Mouse (Mus musculus) gastrocnemius, postnatal 25 days (tissue): ENCODE results near the gene Igf1r. TPM values are rescaled to one million over a fixed set of nuclear protein-coding genes. Genes with fewer than 3 reads are reported as not detected.
A peak's percentile ranks its signal among the peaks of the same experiment; 100 is the strongest.
"Not testable (repeated sequence)": the region's sequence is repeated elsewhere in the genome, so short reads cannot be mapped to it uniquely, and the experiment has no call there.

ENCODE experiments used
- DNase-seq: peaks from one replicate; pipeline ENCODE4 v3.0.0; 2022
- total RNA-seq, 2 experiments: library from RNA; stranded (reverse); gene quantifications; 1 replicate in 1 of 2; 2 replicates in 1 of 2; pipeline ENCODE4 v1.2.3; 2021

The Igf1r gene
- total RNA-seq, 2 experiments from 2014 or later = 9.5 to 9.6 TPM

GRCm38 (mm10) chr7:68272607-68273006 lies 320.0 kb downstream of the Igf1r start:
- DNase-seq = no peak

GRCm38 (mm10) chr7:68273515-68273914 lies 320.9 kb downstream of the Igf1r start, which contains the start of gene Fam169b:
TSS of gene Fam169b (plus strand) at chr7:68273839.
- DNase-seq = no peak

GRCm38 (mm10) chr7:68274218-68274617 lies 321.6 kb downstream of the Igf1r start:
- DNase-seq = no peak

GRCm38 (mm10) chr7:68274951-68275350 lies 322.3 kb downstream of the Igf1r start:
- DNase-seq = no peak

DNA sequence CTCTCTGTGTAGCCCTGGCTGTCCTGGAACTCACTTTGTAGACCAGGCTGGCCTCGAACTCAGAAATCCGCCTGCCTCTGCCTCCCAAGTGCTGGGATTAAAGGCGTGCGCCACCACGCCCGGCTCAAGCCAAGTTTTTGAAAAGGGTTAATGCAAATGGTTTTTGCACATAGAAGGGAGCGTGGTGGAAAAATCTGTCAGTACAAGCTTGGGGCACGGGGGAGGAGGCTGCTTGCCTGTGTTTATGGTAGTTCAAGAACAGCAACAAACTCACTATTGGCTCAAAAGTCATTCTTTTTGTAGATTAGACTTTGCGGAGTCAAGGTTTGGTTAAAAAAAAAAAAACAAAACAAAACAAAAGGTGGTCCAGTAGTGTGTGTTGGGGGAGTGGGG lies 322.8 kb downstream of the Igf1r start:
- not testable (repeated sequence) for DNase-seq

- DNase-seq = no peak
Measured at GRCm38 (mm10) chr7:68275838-68276731, 323.5 kb downstream of the Igf1r start.

DNA sequence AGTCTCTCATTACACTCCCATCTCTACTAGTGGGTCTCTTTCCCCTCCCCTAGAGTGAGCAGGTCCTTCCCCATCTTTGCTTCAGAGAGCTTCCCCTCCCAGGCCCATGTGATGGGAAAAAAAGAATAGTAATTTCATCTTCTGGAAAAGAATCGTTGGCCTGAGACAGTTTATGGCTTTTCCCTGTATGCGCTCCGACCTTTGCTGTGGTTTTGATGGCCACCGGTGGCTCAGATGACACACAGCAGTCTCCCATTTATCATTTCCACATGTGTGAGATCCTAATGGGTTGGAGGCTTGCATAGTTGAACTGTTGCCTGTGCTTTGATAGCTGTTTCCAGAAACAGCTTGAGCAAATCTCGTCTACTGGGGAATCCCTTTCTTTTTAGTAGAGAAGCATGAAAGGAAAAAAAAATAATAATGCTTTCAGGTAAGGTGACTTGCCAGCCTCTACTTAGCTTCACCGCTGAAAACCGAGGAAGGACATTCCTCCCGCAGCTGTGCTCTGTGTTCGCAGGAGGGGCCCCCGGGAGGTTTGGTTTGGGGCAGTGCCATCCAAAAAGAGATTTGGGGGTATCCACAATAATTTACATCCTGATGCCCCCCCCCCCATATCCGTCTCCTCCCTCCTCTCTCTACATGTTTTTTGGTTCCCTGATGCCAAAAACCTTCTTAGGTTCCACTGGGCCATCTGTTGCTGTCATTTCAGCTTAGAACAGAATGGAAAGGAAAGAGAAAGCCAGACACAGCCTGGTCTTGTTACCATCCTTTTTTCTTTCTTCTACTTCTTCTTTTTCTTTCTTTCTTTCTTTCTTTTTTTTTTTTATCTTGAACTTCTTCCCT lies 324.6 kb downstream of the Igf1r start:
- peak; percentile 43 for DNase-seq

- DNase-seq = no peak
Measured at GRCm38 (mm10) chr7:68277897-68278270, 325.3 kb downstream of the Igf1r start.

DNA sequence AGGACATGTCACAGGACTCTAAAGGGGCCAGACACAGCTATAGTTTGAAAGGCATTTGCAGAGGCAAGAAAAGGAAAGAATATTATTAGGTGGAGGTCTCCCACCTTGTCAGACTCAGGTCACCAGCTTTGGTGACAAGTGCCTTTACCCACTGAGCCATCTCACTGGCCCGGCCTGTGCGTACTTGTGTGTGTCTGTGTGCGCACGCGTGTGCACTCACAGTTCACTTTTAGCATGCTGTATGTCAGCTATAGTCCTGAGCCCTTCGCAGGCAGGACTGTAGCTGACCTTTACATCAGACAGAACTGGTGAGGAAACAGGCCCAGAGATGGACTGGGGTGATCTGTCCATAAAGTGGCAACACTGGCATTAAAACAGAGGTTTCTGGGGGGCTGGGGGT lies 325.8 kb downstream of the Igf1r start:
- DNase-seq = no peak

DNA sequence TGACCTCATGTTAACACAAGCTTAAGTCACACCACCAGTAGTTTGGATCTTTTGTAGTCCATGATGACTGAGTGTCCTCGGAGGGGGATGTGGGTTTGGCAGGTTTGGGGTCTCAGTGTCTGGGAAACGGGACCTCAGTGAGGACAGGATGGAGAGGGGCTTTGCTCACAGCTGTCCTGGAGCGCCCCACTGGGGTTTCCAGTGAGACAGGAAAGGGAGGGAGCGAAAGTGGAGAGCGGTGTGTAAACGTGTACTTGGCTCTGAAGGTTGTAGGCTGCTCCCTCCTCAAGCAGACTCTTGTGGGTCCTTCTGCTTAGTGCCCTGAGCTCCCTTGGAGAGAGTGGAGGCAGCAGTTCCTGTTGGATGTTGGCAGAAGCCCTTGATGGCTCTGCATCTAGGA lies 326.3 kb downstream of the Igf1r start:
- no peak for DNase-seq

GRCm38 (mm10) chr7:68279481-68279880 lies 326.9 kb downstream of the Igf1r start:
- DNase-seq = no peak

DNA sequence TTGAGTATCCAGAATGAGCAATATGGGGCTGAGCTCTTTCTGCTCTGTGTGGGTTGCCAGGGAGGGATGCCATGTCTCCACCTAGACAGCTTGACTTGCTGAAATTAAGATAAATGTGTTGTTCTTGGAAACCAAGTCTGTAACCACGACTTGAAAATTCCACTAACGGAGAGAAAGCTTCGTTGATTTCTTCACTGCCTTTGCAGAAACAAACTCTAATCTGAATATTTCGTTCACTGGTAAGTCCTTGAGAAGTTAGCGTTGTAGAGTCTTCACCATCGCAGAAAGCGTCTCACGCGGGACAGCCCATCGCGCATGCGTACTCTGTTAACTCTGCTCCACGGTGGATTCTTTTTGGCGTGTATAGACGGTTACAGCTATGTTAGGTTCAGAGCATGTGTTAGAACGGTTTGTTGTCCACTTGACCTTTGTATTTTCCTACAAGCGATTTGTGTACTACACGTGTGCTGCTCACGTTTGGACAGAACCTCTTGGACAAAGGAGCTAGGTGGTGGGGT lies 327.8 kb downstream of the Igf1r start:
- no peak for DNase-seq

DNA sequence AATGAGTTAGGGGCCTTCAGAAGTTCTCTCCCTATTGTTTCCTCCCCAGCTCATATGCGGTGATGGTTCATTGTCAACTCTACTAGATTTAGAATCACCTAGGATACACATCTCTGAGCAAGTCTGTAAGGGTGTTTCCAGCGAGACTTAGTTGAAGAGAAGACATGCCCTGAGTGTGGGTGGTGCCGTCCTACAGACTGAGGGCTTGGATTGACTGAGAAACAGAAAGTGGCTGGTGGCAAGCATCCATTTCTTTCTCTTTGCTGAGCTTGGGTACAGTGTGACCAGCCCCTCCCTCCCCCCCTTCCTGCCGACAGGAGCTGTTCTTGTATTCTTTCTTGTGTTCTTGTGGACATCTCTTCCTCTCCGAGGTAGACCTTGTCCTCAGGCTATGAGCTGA lies 328.7 kb downstream of the Igf1r start:
- no peak for DNase-seq

GRCm38 (mm10) chr7:68282304-68283132 lies 329.9 kb downstream of the Igf1r start:
- no peak for DNase-seq

- DNase-seq = not testable (repeated sequence)
Measured at GRCm38 (mm10) chr7:68283133-68283520, 330.5 kb downstream of the Igf1r start.

Other genes with a start within 250 kb of the Igf1r start
- 100 to 1,000 TPM; 216 to 239 TPM for gene Synm, start 193.1 kb upstream of the Igf1r start, total RNA-seq